Mouse (Mus musculus) c-Kit-negative CD71-positive TER-119-positive erythroid progenitor cells, embryonic 14.5 days (primary cell): ENCODE measurements around the gene Dnajb4.

Source experiments
- DNase-seq: peaks from one replicate; pipeline ENCODE4 v3.0.0-alpha.2; 2013; ENCODE audit warnings: low read depth, low spot score

Gene Dnajb4

GRCm38 (mm10) chr3:152208096-152208885 is 1.8 kb downstream of the Dnajb4 start:
- DNase-seq = no peak

GRCm38 (mm10) chr3:152207156-152207555 is 2.9 kb downstream of the Dnajb4 start:
- no peak for DNase-seq

- DNase-seq = no peak
These were observed 5.5 kb downstream of the Dnajb4 start for GRCm38 (mm10) chr3:152204577-152204976.

GRCm38 (mm10) chr3:152203996-152204395 is 6.1 kb downstream of the Dnajb4 start:
- DNase-seq = no peak

- no peak for DNase-seq
These were observed 6.7 kb downstream of the Dnajb4 start for GRCm38 (mm10) chr3:152203411-152203810.

GRCm38 (mm10) chr3:152202942-152203341 is 7.2 kb downstream of the Dnajb4 start:
- no peak for DNase-seq

GRCm38 (mm10) chr3:152201651-152202050 is 8.5 kb downstream of the Dnajb4 start:
- DNase-seq = no peak

GRCm38 (mm10) chr3:152201181-152201580 is 8.9 kb downstream of the Dnajb4 start:
- DNase-seq = no peak

- no peak for DNase-seq
These were observed 11.0 kb downstream of the Dnajb4 start for GRCm38 (mm10) chr3:152199125-152199524.

- peak; percentile 80 for DNase-seq
These were observed 12.9 kb downstream of the Dnajb4 start for GRCm38 (mm10) chr3:152197246-152197645.

GRCm38 (mm10) chr3:152193635-152194097 is 16.4 kb downstream of the Dnajb4 start:
- peak; percentile 88 for DNase-seq

GRCm38 (mm10) chr3:152193177-152193576 is 16.9 kb downstream of the Dnajb4 start:
- peak; percentile 27 for DNase-seq

- peak; percentile 42 for DNase-seq
These were observed 17.7 kb downstream of the Dnajb4 start for GRCm38 (mm10) chr3:152192238-152192931.

- DNase-seq = peak; percentile 46
These were observed 18.3 kb downstream of the Dnajb4 start for GRCm38 (mm10) chr3:152191791-152192237.

- DNase-seq = no peak
These were observed 19.2 kb downstream of the Dnajb4 start for GRCm38 (mm10) chr3:152190679-152191477.

GRCm38 (mm10) chr3:152189306-152189705 is 20.8 kb downstream of the Dnajb4 start:
- DNase-seq = no peak

GRCm38 (mm10) chr3:152186106-152186505 is 24.0 kb downstream of the Dnajb4 start:
- no peak for DNase-seq

- no peak for DNase-seq
These were observed 26.6 kb downstream of the Dnajb4 start for GRCm38 (mm10) chr3:152183522-152183921.

GRCm38 (mm10) chr3:152180624-152181023 is 29.5 kb downstream of the Dnajb4 start:
- no peak for DNase-seq

GRCm38 (mm10) chr3:152179285-152179684 is 30.8 kb downstream of the Dnajb4 start:
- no peak for DNase-seq

- no peak for DNase-seq
These were observed 31.3 kb downstream of the Dnajb4 start for GRCm38 (mm10) chr3:152178816-152179215.
